Mouse (Mus musculus) inflammation-experienced regulatory T-cells, adult 16 weeks (primary cell): Measurements from ENCODE around the gene Vapa. TPM values are rescaled to one million over a fixed set of nuclear protein-coding genes. Genes with fewer than 3 reads are reported as not detected.

Experiments
- polyA plus RNA-seq: library from polyadenylated mRNA; unstranded; fragments of 100-300 nt; shearing (Covaris generic); gene quantifications from one replicate; pipeline ENCODE4 v1.2.1, GENCODE M21; 2017

Gene Vapa
- 38.2 TPM for polyA plus RNA-seq

GRCm38 (mm10) chr17:65613463-65614412 is at the start of gene Vapa:
Vapa (minus strand) TSS chr17:65613555.

GRCm38 (mm10) chr17:65641734-65642218 is 28.4 kb upstream of the Vapa start, which contains the start of gene Txndc2:
Txndc2 (minus strand) TSS chr17:65642168.

GRCm38 (mm10) chr17:65540441-65541272 is 72.7 kb downstream of the Vapa start, which contains the start of gene Tmem232:
Tmem232 (minus strand) TSS chr17:65540782.

Other genes with a start within 250 kb of the Vapa start
- not detected for gene Tmem232, start 72.8 kb downstream of the Vapa start, polyA plus RNA-seq
- not detected for gene Txndc2, start 28.6 kb upstream of the Vapa start, polyA plus RNA-seq
- gene Rab31, start 159.2 kb upstream of the Vapa start, polyA plus RNA-seq = 4.6 TPM
- gene Ppp4r1, start 169.0 kb upstream of the Vapa start, polyA plus RNA-seq = 28.9 TPM